Mouse (Mus musculus) right cerebral cortex, adult 2 months (tissue): ENCODE measurements around the gene Igdcc4.

Source experiments
- DNase-seq, 2 experiments: peaks; one replicate each; pipeline ENCODE4 v3.0.0; 2021 to 2022; ENCODE audit warnings: low spot score in 2 of 2

The Igdcc4 gene

GRCm38 (mm10) chr9:65111698-65112097 is 10.4 kb downstream of the Igdcc4 start:
- DNase-seq, result no peak

GRCm38 (mm10) chr9:65113694-65114093 is 12.4 kb downstream of the Igdcc4 start:
- no peak for DNase-seq

- DNase-seq, result no peak
Observed at GRCm38 (mm10) chr9:65115891-65116290, 14.6 kb downstream of the Igdcc4 start.

- no peak for DNase-seq
Observed at GRCm38 (mm10) chr9:65117516-65117915, 16.2 kb downstream of the Igdcc4 start.

GRCm38 (mm10) chr9:65120935-65121334 is 19.6 kb downstream of the Igdcc4 start:
- DNase-seq, result peak; percentile 82 to 83

- DNase-seq, result peak; percentile 70 to 77
Observed at GRCm38 (mm10) chr9:65122545-65122944, 21.3 kb downstream of the Igdcc4 start.

- peak in 1 of 2 experiments; percentile 43 for DNase-seq
Observed at GRCm38 (mm10) chr9:65123552-65124168, 22.4 kb downstream of the Igdcc4 start.

- DNase-seq, result peak in 1 of 2 experiments; percentile 17
Observed at GRCm38 (mm10) chr9:65128123-65128815, 27.0 kb downstream of the Igdcc4 start.

- DNase-seq, result no peak
Observed at GRCm38 (mm10) chr9:65131717-65132116, 30.4 kb downstream of the Igdcc4 start.

GRCm38 (mm10) chr9:65133739-65134138 is 32.5 kb downstream of the Igdcc4 start:
- DNase-seq, result peak; percentile 85

GRCm38 (mm10) chr9:65135126-65135525 is 33.8 kb downstream of the Igdcc4 start:
- DNase-seq, result no peak

- DNase-seq, result no peak
Observed at GRCm38 (mm10) chr9:65140491-65140890, 39.2 kb downstream of the Igdcc4 start.

GRCm38 (mm10) chr9:65140936-65141305 is 39.6 kb downstream of the Igdcc4 start, which contains the start of gene Igdcc3:
Igdcc3 (plus strand) TSS chr9:65141189.
- DNase-seq, result peak; percentile 20 to 55

GRCm38 (mm10) chr9:65141306-65141975 is 40.2 kb downstream of the Igdcc4 start:
- DNase-seq, result peak; percentile 37 to 59

- no peak for DNase-seq
Observed at GRCm38 (mm10) chr9:65141976-65142318, 40.7 kb downstream of the Igdcc4 start.

- no peak for DNase-seq
Observed at GRCm38 (mm10) chr9:65142399-65142798, 41.1 kb downstream of the Igdcc4 start.

- DNase-seq, result no peak
Observed at GRCm38 (mm10) chr9:65146001-65146400, 44.7 kb downstream of the Igdcc4 start.

- no peak for DNase-seq
Observed at GRCm38 (mm10) chr9:65148507-65148906, 47.2 kb downstream of the Igdcc4 start.

- DNase-seq, result no peak
Observed at GRCm38 (mm10) chr9:65152711-65153330, 51.5 kb downstream of the Igdcc4 start.

GRCm38 (mm10) chr9:65153331-65153711 is 52.0 kb downstream of the Igdcc4 start:
- DNase-seq, result no peak

GRCm38 (mm10) chr9:65154692-65155455 is 53.6 kb downstream of the Igdcc4 start:
- DNase-seq, result no peak

- DNase-seq, result no peak
Observed at GRCm38 (mm10) chr9:65156604-65157003, 55.3 kb downstream of the Igdcc4 start.
